Mouse (Mus musculus): ENCODE data around the gene U2af2. TPM values are rescaled to one million over a fixed set of nuclear protein-coding genes. Genes with fewer than 3 reads are reported as not detected.

Gene U2af2
- polyA plus RNA-seq, 1 experiment from 2014 or later = 115 TPM

Small RNAs within 50 kb of the gene (microRNA-seq; reads per million reads assigned to microRNA genes)
- gene Gm26217 = not detected

Other genes starting within 250 kb of the U2af2 start
- 290 and 338 TPM in 2 replicates for gene Ube2s, start 249.6 kb upstream of the U2af2 start, polyA plus RNA-seq (2014; fragmentation: Nextera tagmentation; extraction: Ambion mirVana)
- gene Shisa7, start 217.4 kb upstream of the U2af2 start, polyA plus RNA-seq (2014; fragmentation: Nextera tagmentation; extraction: Ambion mirVana) = 14.0 and 19.4 TPM in 2 replicates
- 3.5 and 6.6 TPM in 2 replicates for gene Isoc2b, start 191.9 kb upstream of the U2af2 start, polyA plus RNA-seq (2014; fragmentation: Nextera tagmentation; extraction: Ambion mirVana)
- gene Isoc2a, start 185.0 kb upstream of the U2af2 start, polyA plus RNA-seq (2014; fragmentation: Nextera tagmentation; extraction: Ambion mirVana) = 0.43 and 0.54 TPM in 2 replicates
- 0.55 TPM in 1 of 2 replicates, not detected in the other for gene Gm36210, start 155.6 kb upstream of the U2af2 start, polyA plus RNA-seq (2014; fragmentation: Nextera tagmentation; extraction: Ambion mirVana)
- gene Zfp628, start 146.9 kb upstream of the U2af2 start, polyA plus RNA-seq (2014; fragmentation: Nextera tagmentation; extraction: Ambion mirVana) = 4.6 and 5.1 TPM in 2 replicates
- gene Nat14, start 140.1 kb upstream of the U2af2 start, polyA plus RNA-seq (2014; fragmentation: Nextera tagmentation; extraction: Ambion mirVana) = 24.0 and 28.9 TPM in 2 replicates
- 0.12 and 0.84 TPM in 2 replicates for gene Ssc5d, start 136.4 kb upstream of the U2af2 start, polyA plus RNA-seq (2014; fragmentation: Nextera tagmentation; extraction: Ambion mirVana)
- gene Sbk2, start 97.7 kb upstream of the U2af2 start, polyA plus RNA-seq (2014; fragmentation: Nextera tagmentation; extraction: Ambion mirVana) = not detected in 2 replicates
- gene Sbk3, start 91.0 kb upstream of the U2af2 start, polyA plus RNA-seq (2014; fragmentation: Nextera tagmentation; extraction: Ambion mirVana) = 0.59 and 0.89 TPM in 2 replicates
- 69.3 and 76.5 TPM in 2 replicates for gene Zfp579, start 66.0 kb upstream of the U2af2 start, polyA plus RNA-seq (2014; fragmentation: Nextera tagmentation; extraction: Ambion mirVana)
- gene Zfp524, start 47.7 kb upstream of the U2af2 start, polyA plus RNA-seq (2014; fragmentation: Nextera tagmentation; extraction: Ambion mirVana) = 8.4 and 9.4 TPM in 2 replicates
- gene Fiz1, start 47.4 kb upstream of the U2af2 start, polyA plus RNA-seq (2014; fragmentation: Nextera tagmentation; extraction: Ambion mirVana) = 36.2 and 38.0 TPM in 2 replicates
- 1.3 TPM in 1 of 2 replicates, not detected in the other for gene Gm44973, start 46.6 kb upstream of the U2af2 start, polyA plus RNA-seq (2014; fragmentation: Nextera tagmentation; extraction: Ambion mirVana)
- 6.8 and 8.3 TPM in 2 replicates for gene Zfp865, start 41.8 kb upstream of the U2af2 start, polyA plus RNA-seq (2014; fragmentation: Nextera tagmentation; extraction: Ambion mirVana)
- 47.0 and 63.6 TPM in 2 replicates for gene Ccdc106, start 41.6 kb upstream of the U2af2 start, polyA plus RNA-seq (2014; fragmentation: Nextera tagmentation; extraction: Ambion mirVana)
- not detected in 2 replicates for gene 4632433K11Rik, start 28.0 kb upstream of the U2af2 start, polyA plus RNA-seq (2014; fragmentation: Nextera tagmentation; extraction: Ambion mirVana)
- gene Zfp784, start 23.7 kb upstream of the U2af2 start, polyA plus RNA-seq (2014; fragmentation: Nextera tagmentation; extraction: Ambion mirVana) = 9.1 and 10.8 TPM in 2 replicates
- gene Zfp580, start 10.6 kb upstream of the U2af2 start, polyA plus RNA-seq (2014; fragmentation: Nextera tagmentation; extraction: Ambion mirVana) = 104 and 105 TPM in 2 replicates
- gene Epn1, start 18.1 kb downstream of the U2af2 start, polyA plus RNA-seq (2014; fragmentation: Nextera tagmentation; extraction: Ambion mirVana) = 104 and 119 TPM in 2 replicates
- gene Rfpl4, start 54.8 kb downstream of the U2af2 start, polyA plus RNA-seq (2014; fragmentation: Nextera tagmentation; extraction: Ambion mirVana) = not detected in 2 replicates
- 0.36 and 0.41 TPM in 2 replicates for gene Rasl2-9, start 63.8 kb downstream of the U2af2 start, polyA plus RNA-seq (2014; fragmentation: Nextera tagmentation; extraction: Ambion mirVana)
- gene Vmn1r55, start 87.5 kb downstream of the U2af2 start, polyA plus RNA-seq (2014; fragmentation: Nextera tagmentation; extraction: Ambion mirVana) = 0.01 TPM in 1 of 2 replicates, not detected in the other
- not detected in 2 replicates for gene Vmn1r56, start 134.6 kb downstream of the U2af2 start, polyA plus RNA-seq (2014; fragmentation: Nextera tagmentation; extraction: Ambion mirVana)
- not detected in 2 replicates for gene Vmn1r57, start 156.3 kb downstream of the U2af2 start, polyA plus RNA-seq (2014; fragmentation: Nextera tagmentation; extraction: Ambion mirVana)